Mouse (Mus musculus): Measurements from ENCODE around the gene Phkg1.
A peak's percentile ranks its signal among the peaks of the same experiment; 100 is the strongest.
"Not testable (repeated sequence)": the region's sequence is repeated elsewhere in the genome, so short reads cannot be mapped to it uniquely, and the experiment has no call there.

The Phkg1 gene

DNA sequence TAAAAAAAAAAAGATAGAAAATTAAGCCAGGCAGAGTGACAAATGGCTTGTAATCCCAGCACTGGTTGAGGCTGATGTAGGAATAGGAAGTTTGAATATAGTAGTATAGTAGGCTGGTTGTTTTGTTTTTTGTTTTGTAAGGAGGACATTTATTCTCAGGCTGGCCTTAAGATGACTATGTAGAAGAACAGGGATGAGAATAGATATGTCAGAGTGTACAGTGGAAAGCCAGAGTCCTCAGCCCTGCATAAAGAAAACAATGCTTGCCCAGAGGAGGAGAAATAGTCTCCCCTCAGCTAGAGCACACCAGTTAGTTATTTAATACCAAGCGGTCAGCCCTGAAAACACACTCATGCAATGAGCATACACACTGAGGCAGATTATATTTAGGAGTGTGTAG, at the start of gene Phkg1:
Phkg1 (minus strand) TSS at position 101 of the 400 bp plus-strand sequence.
- DNase-seq (ENCODE audit: low spot score in 2 of 2), result no peak

DNA sequence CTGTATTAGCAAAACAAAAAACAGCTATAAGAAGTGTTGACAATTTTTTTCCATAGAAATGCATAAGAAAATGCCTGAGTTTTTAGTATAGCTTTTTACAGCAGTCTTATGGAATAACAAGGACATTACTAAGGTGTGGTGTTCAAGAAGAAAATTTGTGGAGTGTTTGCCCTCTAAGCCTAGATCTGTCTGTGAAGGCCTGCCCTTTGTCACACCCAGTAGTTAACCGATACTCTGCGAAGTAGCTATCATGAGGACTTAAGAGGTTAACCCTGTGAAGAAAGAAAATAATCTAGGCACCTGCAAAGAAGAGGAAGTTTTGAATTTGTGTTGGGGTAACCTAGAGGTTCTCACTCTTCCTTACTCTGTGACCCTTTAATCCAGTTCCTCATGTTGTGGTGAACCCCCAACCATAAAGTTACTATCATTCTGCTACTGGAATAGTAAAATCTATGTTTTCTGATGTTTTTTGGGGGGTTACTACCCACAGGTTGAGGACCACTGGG, 49.2 kb upstream of the Phkg1 start:
- no peak for DNase-seq (ENCODE audit: low spot score in 2 of 2)

DNA sequence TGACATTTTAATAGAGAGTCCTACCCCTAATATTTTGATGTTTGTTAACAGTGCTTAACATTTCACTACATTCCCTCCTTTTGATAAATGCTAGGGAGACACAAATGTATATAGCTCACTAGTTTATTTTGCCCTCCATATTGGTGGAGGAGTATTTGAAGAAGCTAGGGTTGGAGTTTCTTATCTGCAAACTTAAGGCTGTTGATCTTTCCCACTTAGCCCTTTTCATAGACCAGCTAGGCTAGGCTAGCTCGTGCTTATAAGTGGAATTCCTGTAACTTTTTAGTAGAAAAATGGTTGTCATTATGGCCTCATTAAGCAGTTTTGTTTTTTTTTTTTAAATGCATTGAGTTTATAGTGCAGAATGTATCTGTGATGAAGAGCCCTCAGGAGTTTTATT, 45.1 kb upstream of the Phkg1 start:
- DNase-seq (ENCODE audit: low spot score in 2 of 2), result no peak

DNA sequence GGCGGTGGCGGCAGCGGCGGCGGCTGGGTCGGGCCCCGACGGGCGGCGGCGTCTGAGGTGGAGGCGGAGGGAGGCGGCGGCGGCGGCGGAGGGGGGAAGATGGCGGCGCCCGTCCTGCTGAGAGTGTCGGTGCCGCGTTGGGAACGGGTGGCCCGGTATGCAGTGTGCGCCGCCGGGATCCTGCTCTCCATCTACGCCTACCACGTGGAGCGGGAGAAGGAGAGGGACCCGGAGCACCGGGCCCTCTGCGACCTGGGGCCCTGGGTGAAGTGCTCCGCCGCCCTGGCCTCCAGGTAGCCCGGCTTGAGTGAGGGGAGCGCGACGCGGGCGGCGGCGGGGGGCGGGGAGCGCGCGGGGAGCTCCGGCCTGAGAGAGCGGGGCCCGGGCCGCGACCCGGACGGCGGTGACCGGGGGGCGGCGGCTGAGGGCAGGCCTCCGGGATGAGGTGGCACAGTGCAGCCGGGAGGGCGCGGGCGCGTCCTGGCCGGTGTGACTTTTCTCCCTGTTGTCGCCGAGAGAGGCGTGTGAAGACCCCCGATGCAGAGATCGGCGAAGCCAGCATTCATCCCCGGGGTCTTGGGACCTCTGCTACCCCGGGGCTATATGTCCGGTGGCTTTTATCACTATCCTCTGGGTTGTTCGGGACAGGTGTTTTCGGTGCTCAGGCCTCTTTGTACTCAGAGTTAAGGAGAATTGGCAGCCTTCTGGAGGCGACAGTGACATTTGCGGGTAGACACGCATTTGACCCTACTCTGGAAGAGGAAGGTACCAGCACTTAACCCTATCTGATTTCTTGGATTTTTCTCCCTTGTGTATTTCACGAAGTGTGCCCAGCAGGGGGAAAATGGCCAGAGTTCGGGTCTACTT, 44.0 kb upstream of the Phkg1 start:
- peak; percentile 40 to 52 for DNase-seq (ENCODE audit: low spot score in 2 of 2)

DNA sequence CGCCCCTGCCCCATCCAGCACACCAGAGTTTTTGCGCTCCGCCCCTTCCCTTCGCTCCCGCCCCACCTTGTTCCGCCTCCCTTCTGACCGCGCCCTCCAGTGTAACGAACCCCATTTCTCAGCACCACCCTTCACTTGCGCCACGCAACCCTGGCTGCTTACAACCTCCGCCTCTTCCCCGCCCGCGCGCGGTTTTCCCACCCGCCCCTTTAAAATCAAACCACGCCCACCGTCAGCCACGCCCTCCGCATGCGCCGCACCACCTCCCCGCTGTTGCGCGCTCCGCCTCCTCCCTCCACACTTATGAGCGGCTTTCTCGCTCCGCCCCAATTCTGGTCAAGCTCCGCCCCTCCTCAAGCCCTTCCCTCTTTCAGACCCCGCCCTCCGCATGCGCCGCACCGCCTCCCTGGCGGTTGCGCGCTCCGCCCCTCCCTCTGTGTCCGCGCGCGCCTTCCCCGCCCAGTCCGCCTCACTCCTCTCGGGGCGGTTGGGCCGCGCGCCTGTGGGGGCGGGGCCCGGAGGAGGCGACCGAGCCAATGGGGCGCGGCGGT, 43.2 kb upstream of the Phkg1 start, which contains the start of gene Vkorc1l1:
Vkorc1l1 (plus strand) TSS at position 476 of the 551 bp plus-strand sequence.
- peak; percentile 99 for DNase-seq (ENCODE audit: low spot score in 2 of 2)

DNA sequence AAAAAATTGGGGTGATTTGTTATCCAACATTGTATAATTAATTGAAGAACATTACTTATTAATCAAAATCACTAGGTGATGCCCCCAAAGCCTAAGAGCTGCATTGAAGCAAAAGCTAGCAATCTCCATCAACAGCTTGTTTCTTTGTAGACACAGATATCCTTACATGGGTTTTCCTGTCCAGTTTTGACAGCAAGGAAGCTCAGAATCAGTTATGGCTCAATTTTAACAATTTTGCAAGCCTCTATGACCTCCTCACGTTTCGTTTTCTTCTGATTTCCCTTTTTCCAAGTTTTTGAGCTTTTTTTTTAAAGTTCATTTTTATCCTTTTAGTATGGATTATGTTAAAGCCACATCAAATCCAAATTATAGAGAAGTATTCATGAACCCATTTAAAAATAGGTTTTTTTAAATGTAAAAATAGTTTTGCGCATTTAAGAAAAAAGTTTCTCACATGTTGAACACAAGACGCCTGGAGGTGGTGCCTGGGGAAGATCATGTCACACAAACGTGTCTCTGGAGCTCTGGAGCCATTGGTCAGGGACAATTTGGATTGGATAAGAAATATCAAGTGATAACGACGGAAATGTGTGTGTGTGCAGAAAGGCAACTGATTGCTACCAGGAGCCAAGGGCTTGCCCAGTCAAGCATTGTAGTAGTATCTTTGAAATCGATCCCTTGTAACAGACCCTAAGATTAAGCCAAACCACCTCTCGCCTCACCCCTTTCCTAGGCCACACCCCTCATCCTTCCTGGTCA, 42.6 kb upstream of the Phkg1 start:
- no peak for DNase-seq (ENCODE audit: low spot score in 2 of 2)

DNA sequence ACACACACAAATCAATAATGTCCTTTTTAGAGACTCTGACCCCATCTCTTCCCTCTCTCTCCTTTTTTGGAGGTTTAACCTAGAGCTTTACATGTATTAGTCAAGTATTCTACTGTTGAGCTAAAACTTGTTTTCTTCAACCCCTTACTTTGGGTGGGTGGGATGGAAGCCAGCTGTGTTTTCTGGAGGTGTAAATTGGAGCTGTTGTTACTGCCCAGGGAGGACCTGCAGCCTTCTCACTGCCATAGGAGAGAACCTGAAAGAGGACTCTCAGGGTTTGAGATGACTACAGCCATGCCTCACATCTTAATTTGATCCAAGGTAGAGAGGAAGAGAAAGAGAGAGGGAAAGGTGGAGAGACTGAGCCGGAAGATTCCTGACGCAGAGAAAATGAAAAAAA, 41.9 kb upstream of the Phkg1 start:
- DNase-seq (ENCODE audit: low spot score in 2 of 2), result no peak

DNA sequence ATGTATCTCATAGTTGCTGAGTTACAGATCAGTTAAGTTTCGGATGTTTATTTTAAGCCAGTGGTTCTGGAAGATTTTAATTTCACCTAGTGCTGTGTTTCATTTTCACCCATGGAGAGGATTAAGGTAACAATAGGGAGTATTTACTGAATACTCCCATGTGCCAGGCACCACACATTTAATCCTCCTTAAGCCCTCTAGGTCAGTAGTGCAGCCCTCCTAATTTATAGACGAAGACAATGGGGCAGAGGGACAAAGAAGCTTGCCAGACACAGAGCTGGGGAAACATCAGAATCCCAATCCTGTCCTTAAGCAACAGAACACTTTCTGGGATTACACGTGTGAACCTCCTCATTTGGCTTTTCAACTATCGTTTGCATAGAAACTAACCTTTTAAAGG, 38.6 kb upstream of the Phkg1 start:
- no peak for DNase-seq (ENCODE audit: low spot score in 2 of 2)

DNA sequence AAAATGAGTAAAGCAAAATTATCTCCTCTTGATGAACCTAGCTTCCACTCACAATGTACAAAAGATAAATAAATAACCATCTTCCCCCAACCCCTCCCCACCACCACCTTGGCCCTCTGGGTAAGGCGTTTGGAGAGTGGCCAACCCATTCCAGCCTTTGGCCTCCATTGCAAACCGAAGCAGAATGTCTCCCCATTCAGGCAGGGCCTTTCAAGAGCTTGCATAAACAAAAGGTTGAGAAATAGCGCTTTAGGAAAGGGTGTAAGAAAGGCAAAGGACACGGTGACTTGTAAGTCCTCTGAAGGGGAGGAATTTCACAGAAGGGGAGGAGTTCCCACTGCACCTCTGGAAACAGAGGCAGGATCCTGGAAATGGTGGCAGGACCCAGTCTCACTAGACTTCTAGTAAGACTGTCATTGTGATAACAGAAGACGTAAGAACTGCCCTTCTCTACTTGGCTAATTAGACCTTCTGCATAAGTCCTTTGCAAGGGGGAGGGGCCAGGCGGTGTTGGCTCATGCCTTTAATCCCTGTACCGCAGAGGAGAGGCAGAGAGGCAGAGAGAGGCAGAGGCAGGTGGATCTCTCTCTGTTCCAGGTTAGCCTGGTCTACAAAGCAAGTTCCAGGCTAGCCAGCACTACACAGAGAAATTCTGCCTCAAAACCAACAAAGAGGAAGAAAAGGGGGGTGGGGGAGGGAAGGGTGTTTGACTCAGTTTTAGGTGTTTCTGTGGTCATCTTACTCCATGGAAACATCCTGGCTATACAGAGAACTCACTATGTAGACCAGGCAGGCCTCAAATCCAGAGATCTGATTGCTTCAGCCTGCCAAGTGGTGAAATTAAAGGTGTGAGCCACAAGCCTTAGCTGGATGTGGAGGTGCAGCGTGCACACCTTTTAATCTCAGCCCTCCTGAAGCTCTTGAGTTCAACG, 31.8 kb upstream of the Phkg1 start:
- DNase-seq (ENCODE audit: low spot score in 2 of 2), result no peak

DNA sequence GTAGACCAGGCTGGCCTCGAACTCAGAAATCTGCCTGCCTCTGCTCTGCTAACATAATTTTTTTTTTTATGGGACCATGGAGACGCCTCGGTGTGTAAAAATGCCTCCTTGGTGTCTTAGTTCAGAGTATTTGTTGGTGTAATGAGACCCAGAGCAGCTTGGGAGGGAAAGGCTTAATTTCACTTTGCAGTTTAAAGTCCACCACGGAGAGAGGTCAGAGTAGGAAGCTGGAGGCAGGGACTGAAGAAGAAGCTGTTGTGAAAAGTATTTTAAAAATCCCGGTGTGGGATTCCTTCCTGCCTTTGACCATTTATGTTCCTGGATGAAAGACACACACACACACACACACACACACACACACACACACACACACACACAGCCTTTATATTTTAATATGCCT, 27.6 kb upstream of the Phkg1 start:
- DNase-seq (ENCODE audit: low spot score in 2 of 2), result no peak

DNA sequence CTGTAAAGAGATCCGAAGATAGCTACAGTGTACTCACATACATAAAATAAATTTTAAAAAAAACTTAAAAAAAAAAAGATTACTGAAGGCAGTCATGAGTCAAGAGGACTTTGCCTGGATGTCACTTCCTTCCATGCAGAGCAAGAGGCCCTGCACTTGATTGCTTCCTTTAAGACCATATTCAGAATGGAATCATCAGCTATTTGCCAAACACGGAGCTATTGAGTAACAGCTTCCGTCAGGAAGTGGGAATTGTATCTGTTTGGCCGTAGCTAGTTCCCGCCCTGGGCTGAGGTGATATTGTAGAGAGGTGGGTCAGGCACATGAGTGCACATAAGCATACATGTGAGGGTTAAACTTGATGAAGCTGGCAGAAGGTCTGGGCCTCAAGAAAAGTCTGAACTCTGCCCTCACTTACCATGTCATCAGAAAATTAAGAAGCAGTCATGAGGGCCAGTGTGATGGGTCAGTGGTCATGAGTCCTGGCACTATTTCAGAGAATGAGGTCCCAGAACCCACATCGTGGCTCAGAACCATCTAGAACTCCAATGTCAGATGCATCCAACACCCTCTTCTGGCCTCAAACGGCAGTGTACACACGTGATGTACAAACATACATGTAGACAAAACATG, 26.6 kb upstream of the Phkg1 start:
- DNase-seq (ENCODE audit: low spot score in 2 of 2), result no peak

DNA sequence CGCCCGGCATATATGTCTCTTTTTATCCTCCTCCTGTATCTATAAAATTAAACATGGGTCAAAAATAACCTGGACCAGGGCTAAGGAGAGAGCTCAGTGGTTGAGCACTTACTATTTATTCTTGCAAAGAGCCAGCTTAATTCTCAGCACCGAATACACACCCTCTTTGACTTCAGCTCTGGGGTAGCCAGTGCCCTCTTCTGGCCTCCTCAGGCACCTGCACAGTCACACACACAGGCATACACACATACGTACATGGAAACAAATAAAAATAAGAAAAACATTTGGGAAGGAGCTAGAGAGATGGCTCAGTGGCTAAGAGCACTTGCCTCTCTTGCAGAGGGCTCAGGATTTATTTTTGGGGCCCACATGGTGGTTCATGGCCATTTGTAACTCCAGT, 23.6 kb upstream of the Phkg1 start:
- DNase-seq (ENCODE audit: low spot score in 2 of 2), result no peak

DNA sequence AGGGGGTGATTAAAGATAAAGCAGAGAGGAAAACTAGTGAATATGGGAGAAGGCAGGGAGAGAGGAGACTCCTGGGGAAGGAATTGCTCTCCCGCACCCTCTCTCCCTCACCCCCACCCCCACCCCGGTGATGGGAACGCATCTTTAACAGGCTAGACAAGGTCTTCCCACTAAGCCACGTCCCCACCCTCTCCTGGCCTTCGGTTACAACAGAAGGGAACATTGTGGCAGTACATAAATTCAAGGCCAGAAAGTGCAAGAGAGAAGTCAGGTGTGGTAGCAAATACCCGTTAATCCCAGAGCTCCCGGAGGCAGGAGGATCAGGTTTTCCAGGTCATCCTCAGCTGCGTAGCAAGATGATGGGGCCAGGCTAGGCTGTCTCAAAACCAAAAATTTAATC, 21.0 kb upstream of the Phkg1 start:
- no peak for DNase-seq (ENCODE audit: low spot score in 2 of 2)

DNA sequence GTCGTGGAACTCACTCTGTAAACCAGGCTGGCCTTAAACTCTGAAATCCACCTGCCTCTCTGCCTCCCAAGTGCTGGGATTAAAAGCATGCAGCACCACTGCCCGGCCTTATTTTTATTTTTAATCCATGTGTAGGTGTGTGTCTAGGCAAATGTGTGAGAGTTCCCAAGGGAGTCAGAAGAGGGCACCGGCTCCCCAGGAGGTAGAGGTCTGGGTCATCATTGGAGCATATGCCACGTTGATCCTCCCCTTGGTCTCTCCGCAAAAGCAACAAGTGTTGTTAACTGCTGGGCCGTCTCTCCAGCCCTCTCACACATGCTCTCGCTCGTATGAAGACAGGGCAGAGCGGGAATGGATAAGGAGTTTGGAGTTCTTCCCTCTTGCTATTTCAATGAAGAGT, 20.4 kb upstream of the Phkg1 start:
- no peak for DNase-seq (ENCODE audit: low spot score in 2 of 2)

DNA sequence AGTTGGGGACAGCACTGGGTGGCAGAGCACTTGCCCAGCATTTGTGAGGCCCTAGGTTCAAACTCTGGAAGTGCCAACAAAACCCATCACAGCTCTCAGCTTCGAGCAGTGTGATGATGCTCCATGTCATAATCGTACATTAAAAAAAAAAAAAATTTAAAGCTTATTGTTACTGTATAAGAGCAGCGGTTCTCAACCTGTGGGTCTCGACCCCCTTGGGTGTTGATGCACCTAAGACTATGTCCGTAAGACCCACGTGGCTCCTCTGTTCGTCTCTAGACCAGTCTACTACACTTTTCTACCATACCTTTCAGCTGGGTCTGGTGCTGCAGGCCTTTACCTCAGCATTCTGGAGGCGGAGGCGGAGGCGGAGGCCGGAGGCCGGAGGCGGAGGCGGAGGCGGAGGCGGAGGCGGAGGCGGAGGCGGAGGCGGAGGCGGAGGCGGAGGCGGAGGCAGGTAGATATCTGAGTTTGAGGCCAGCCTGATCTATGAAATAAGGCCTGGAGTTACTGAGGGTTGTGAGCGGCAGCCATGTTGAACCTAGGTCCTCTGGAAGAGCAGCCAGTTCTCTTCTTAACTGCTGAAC, 19.8 kb upstream of the Phkg1 start:
- DNase-seq (ENCODE audit: low spot score in 2 of 2), result no peak

DNA sequence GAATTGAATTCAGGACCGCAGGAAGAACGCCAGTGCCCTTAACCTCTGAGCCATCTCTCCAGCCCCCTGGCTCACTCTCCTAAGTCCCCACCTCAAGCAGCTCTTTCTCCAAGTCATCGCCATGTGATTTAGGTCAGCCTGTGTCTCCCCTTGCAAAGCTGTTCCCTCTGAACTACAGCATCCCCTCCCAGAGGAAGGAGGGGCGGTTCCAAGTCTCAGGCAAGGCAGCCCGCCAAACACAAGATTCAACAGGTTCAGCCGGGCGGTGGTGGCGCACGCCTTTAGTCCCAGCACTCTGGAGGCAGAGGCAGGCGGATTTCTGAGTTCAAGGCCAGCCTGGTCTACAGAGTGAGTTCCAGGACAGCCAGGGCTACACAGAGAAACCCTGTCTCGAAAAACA, 17.1 kb upstream of the Phkg1 start:
- not testable (repeated sequence) for DNase-seq (ENCODE audit: low spot score in 2 of 2)

DNA sequence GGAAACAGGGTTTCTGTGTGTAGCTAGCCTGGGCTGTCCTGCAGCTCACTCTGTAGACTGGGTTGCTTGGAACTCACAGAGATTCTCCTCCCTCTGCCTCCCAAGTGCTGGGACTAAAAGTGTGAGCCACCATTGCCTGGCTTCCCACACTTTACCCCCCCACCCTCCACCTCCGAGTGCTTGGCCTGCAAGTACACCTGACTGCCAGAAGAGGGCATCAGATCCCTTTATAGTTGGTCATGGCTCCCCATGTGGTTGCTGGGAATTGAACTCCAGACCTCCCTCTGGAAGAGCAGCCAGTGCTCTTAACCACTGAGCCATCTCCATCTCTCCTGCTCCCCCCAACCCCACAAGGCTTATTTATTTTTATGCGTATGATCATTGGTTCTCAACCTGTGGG, 15.7 kb upstream of the Phkg1 start:
- DNase-seq (ENCODE audit: low spot score in 2 of 2), result no peak

DNA sequence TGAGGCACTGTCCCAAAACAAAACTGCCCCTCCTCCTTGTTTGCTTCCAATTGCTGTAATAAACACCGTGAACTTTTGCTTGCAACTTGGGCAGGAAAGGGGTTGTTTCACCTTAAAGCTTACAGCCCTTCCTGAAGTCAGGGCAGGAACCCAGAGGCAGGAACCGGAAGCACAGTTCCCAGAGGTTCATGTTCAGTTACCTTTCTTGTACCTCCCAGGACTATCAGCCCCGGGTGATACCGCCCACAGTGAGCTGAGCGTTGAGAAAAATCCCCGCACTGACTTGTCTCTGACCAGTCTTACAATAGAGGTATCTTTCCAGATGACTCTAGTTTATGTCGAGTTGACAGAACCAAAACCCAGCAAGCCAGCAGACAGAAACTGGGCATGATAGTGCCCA, 11.2 kb upstream of the Phkg1 start:
- DNase-seq (ENCODE audit: low spot score in 2 of 2), result no peak

DNA sequence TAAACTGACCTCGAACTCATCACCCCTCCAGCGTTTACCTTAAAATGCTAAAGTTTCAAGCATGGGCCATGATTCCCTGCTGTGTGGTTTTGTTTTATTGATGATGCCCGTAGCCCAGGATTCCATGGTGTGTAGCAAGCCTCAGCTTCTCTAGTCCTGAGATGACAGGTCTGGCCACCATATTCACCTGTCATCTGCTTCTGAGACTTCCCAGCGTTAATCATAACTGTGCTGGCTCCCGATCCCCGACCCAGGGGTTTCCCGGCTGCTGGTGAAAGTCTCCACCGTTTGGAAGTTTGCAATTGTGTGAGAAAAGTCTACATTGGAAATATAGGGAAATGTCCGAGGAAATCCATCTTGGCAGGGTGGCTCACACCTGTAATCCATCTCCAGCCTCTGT, 10.8 kb upstream of the Phkg1 start:
- DNase-seq (ENCODE audit: low spot score in 2 of 2), result no peak

DNA sequence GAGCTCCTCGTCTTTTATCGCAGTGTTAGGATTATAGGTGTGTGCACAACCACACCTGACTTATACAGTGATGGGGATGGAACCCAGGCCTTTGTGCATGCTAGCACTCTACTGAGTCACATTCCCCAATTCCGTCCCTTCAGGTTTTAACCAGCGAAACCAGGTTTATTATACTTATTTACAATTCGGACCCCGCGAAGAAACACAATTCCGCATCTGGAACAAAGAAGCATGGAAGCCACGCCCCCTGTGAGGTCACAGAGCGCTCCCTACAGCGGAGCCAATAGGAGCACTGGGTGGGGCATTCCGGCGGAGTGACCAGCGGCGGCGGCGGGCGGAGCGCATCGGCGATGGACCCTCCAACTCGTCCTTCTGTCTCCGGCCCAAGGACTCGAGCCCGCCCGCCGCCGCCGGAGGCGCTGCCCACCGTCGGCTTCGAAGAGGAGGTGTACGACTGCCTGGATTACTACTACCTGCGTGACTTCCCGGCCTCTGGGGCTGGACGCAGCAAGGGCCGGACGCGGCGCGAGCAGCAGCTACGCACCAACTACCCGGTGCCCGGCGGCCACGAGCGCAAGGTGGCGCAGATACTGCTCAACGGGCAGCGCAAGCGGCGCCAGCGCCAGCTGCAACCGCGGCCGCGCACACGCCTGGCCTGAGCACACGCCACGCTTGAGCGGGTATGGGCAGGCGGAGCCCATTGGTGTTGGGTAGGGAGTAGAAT, 10.1 kb upstream of the Phkg1 start, which contains the start of gene Nupr1l:
Nupr1l (plus strand) TSS at position 299 of the 724 bp plus-strand sequence.
- DNase-seq (ENCODE audit: low spot score in 2 of 2), result peak; percentile 93 to 94
